Mouse (Mus musculus) brain, embryonic 18.5 days (tissue): Measurements from ENCODE around the gene Clec3b.

Source experiments
- DNase-seq: peaks from one replicate; pipeline ENCODE4 v3.0.0-alpha.2; 2012; ENCODE audit warnings: low read depth, low spot score

The Clec3b gene

GRCm38 (mm10) chr9:123153121-123153520 is 2.4 kb downstream of the Clec3b start:
- no peak for DNase-seq

- DNase-seq, result no peak
Measured at GRCm38 (mm10) chr9:123156910-123157361, 6.2 kb downstream of the Clec3b start.

- no peak for DNase-seq
Measured at GRCm38 (mm10) chr9:123157699-123158098, 7.0 kb downstream of the Clec3b start.

GRCm38 (mm10) chr9:123158125-123158836 is 7.5 kb downstream of the Clec3b start:
- no peak for DNase-seq

- no peak for DNase-seq
Measured at GRCm38 (mm10) chr9:123159330-123159729, 8.6 kb downstream of the Clec3b start.

- DNase-seq, result no peak
Measured at GRCm38 (mm10) chr9:123161792-123162191, 11.0 kb downstream of the Clec3b start.

GRCm38 (mm10) chr9:123162985-123163694 is 12.4 kb downstream of the Clec3b start:
- no peak for DNase-seq

GRCm38 (mm10) chr9:123165781-123166443 is 15.2 kb downstream of the Clec3b start:
- no peak for DNase-seq

- DNase-seq, result no peak
Measured at GRCm38 (mm10) chr9:123173760-123174159, 23.0 kb downstream of the Clec3b start.

- DNase-seq, result no peak
Measured at GRCm38 (mm10) chr9:123174356-123174755, 23.6 kb downstream of the Clec3b start.

- no peak for DNase-seq
Measured at GRCm38 (mm10) chr9:123177380-123178048, 26.8 kb downstream of the Clec3b start.

- no peak for DNase-seq
Measured at GRCm38 (mm10) chr9:123180003-123180402, 29.3 kb downstream of the Clec3b start.

GRCm38 (mm10) chr9:123183226-123183625 is 32.5 kb downstream of the Clec3b start:
- DNase-seq, result no peak

- DNase-seq, result no peak
Measured at GRCm38 (mm10) chr9:123185546-123185945, 34.8 kb downstream of the Clec3b start.

- DNase-seq, result no peak
Measured at GRCm38 (mm10) chr9:123186151-123186550, 35.4 kb downstream of the Clec3b start.

- DNase-seq, result no peak
Measured at GRCm38 (mm10) chr9:123187589-123187988, 36.8 kb downstream of the Clec3b start.

GRCm38 (mm10) chr9:123188271-123188670 is 37.5 kb downstream of the Clec3b start:
- DNase-seq, result no peak

GRCm38 (mm10) chr9:123200116-123200515 is 49.4 kb downstream of the Clec3b start:
- DNase-seq, result no peak

GRCm38 (mm10) chr9:123206526-123206925 is 55.8 kb downstream of the Clec3b start:
- no peak for DNase-seq

- no peak for DNase-seq
Measured at GRCm38 (mm10) chr9:123206948-123207347, 56.2 kb downstream of the Clec3b start.
